In the genomic region with DNA sequence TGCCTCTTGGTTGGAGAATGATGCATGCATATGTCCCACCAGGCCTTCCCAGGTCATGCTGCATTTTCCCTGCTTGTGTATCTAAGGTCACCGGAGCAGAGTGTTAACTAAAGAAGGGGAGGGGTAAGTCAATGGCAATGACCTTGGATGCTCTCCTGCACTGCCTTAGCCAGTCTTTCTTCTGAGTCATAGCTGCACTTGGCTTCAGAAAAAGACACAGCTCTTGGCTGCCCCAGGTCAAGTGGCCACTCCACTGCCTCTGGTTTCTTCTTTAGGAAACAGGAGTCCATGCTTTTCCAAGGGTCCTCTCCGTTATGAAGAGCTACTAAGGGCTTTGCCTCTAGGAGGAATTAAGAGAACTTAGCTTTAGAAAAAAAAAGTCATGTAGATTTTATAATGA, we compare ENCODE assay signal across 9 mouse cellular contexts.
"Had no signal": no experiment of that assay in that cellular context is flagged by ENCODE, and none has a peak within 500 bp of the region (broad histone marks: within the 10 kb centered on the region; RNA-seq: fewer than 3 reads in every experiment).

No protein-coding gene starts in this region.

- H3K4me1 ChIP-seq: limb, embryonic 13.5 days; megakaryocyte, embryonic 14.5 days had no signal

- H3K4me3 ChIP-seq: limb, embryonic 13.5 days; neural tube, embryonic 13.5 days had no signal

- DNase-seq: kidney, adult 8-10 months; kidney, postnatal 25 days; layer of hippocampus, adult 9-11 months; layer of hippocampus, postnatal 36 days; lung, embryonic 14.5 days; thymus, postnatal 4 days had no signal
